Mouse (Mus musculus) small intestine, adult 2 months (tissue): Measurements from ENCODE around the gene Eif2s2. TPM values are rescaled to one million over a fixed set of nuclear protein-coding genes. Genes with fewer than 3 reads are reported as not detected.

Experiments used
- H3K27ac ChIP-seq: fragments of 200-500 bp; 2 replicates; pipeline ENCODE4 v1.5.1; 2012; ENCODE audit warnings: low read depth, low read length, control low read depth, inconsistent platforms; ENCODE audit not compliant: insufficient read depth
- H3K27me3 ChIP-seq: fragments of 200-500 bp; 2 replicates; pipeline ENCODE4 v1.6.1; 2012; ENCODE audit warnings: mild to moderate bottlenecking, moderate library complexity, low read length, inconsistent platforms; ENCODE audit not compliant: control insufficient read depth, insufficient read depth
- H3K36me3 ChIP-seq: fragments of 200-500 bp; 2 replicates; pipeline ENCODE4 v1.6.1; 2012; ENCODE audit warnings: mild to moderate bottlenecking, low read length, control low read depth, inconsistent platforms; ENCODE audit not compliant: control insufficient read depth, insufficient read depth
- H3K4me1 ChIP-seq: fragments of 200-500 bp; 2 replicates; pipeline ENCODE4 v1.6.1; 2012; ENCODE audit warnings: low read length, inconsistent platforms, mixed read lengths; ENCODE audit not compliant: control insufficient read depth, insufficient read depth, insufficient read length
- H3K4me3 ChIP-seq: fragments of 200-500 bp; 2 replicates; pipeline ENCODE4 v1.5.1; 2012; ENCODE audit warnings: low read depth, mild to moderate bottlenecking, control low read depth, inconsistent platforms, low read length, moderate library complexity
- CTCF ChIP-seq: fragments of 200-500 bp; IDR thresholded peaks from 2 replicates; pipeline ENCODE4 v1.5.1; 2012; ENCODE audit warnings: low read depth, mild to moderate bottlenecking, control low read depth, inconsistent platforms, low read length, moderate library complexity, mixed read lengths; ENCODE audit not compliant: insufficient replicate concordance, insufficient read length; ENCODE audit errors: extremely low read depth
- POLR2A ChIP-seq: fragments of 200-500 bp; IDR thresholded peaks from 2 replicates; pipeline ENCODE4 v1.6.1; 2012; ENCODE audit warnings: low read depth, mild to moderate bottlenecking, control low read depth, inconsistent platforms, low read length, moderate library complexity
- WGBS: fragments of 180-500 bp; shearing (Covaris S2); methylation state at CpG from one replicate; pipeline ENCODE4 v1.1.7; 2018; 5-methylcytosine and 5-hydroxymethylcytosine counted together
- polyA plus RNA-seq: library from polyadenylated mRNA; depleted of rRNA; stranded (reverse); fragments of >200 nt; gene quantifications from 2 replicates; pipeline ENCODE4 v1.2.3, GENCODE M21; 2012

Gene Eif2s2
- polyA plus RNA-seq, 1 experiment, result 2.1 TPM

- Histone ChIP-seq H3K27me3 (no peaks in the 10 kb centered on the region), H3K4me3 (no peak overlapping the region), H3K36me3 (peaks cover 39% of the 10 kb centered on the region), H3K27ac (no peak overlapping the region), H3K4me1 (peaks cover 3% of the 10 kb centered on the region; the same call in 1 of the 2 replicates)
- TF ChIP-seq CTCF, result no peak
- no peak for TF ChIP-seq POLR2A
- WGBS, result 86% methylated on average over 2 of the region's 2 CpGs
These were observed 16.1 kb downstream of the Eif2s2 start for GRCm38 (mm10) chr2:154876621-154877020.

GRCm38 (mm10) chr2:154869954-154870641, 22.6 kb downstream of the Eif2s2 start:
- Histone ChIP-seq H3K27ac (no peak overlapping the region), H3K36me3 (peaks cover 61% of the 10 kb centered on the region), H3K4me3 (no peak overlapping the region), H3K4me1 (no peaks in the 10 kb centered on the region), H3K27me3 (no peaks in the 10 kb centered on the region)
- no peak for TF ChIP-seq CTCF
- no peak for TF ChIP-seq POLR2A

- Histone ChIP-seq H3K27ac (no peak overlapping the region), H3K4me1 (no peaks in the 10 kb centered on the region), H3K27me3 (no peaks in the 10 kb centered on the region), H3K4me3 (no peak overlapping the region), H3K36me3 (peaks cover 65% of the 10 kb centered on the region)
- WGBS, result 87% methylated on average over 1 of the region's 1 CpGs
- no peak for TF ChIP-seq CTCF
These were observed 24.6 kb downstream of the Eif2s2 start for GRCm38 (mm10) chr2:154868106-154868505.

GRCm38 (mm10) chr2:154865696-154866095, 27.0 kb downstream of the Eif2s2 start:
- Histone ChIP-seq H3K36me3 (peaks cover 59% of the 10 kb centered on the region), H3K27me3 (no peaks in the 10 kb centered on the region), H3K27ac (no peak overlapping the region), H3K4me1 (no peaks in the 10 kb centered on the region), H3K4me3 (no peak overlapping the region)
- TF ChIP-seq CTCF (no peak), POLR2A (no peak)
- 80% methylated on average over 3 of the region's 3 CpGs for WGBS

- H3K36me3 ChIP-seq, result peaks cover 57% of the 10 kb centered on the region
- TF ChIP-seq CTCF, result no peak
- no peaks in the 10 kb centered on the region for H3K27me3 ChIP-seq
- no peaks in the 10 kb centered on the region for H3K4me1 ChIP-seq
- 90% methylated on average over 13 of the region's 13 CpGs for WGBS
- no peak overlapping the region for H3K27ac ChIP-seq
- H3K4me3 ChIP-seq, result no peak overlapping the region
These were observed 29.1 kb downstream of the Eif2s2 start for GRCm38 (mm10) chr2:154863672-154864071.

GRCm38 (mm10) chr2:154855383-154855782, 37.4 kb downstream of the Eif2s2 start:
- Histone ChIP-seq H3K4me1 (peaks cover 2% of the 10 kb centered on the region; the same call in 1 of the 2 replicates), H3K4me3 (no peak overlapping the region), H3K27me3 (no peaks in the 10 kb centered on the region), H3K36me3 (peaks cover 23% of the 10 kb centered on the region), H3K27ac (no peak overlapping the region)
- TF ChIP-seq CTCF (no peak), POLR2A (no peak)
- WGBS, result 55% methylated on average over 1 of the region's 1 CpGs

GRCm38 (mm10) chr2:154848086-154848485, 44.6 kb downstream of the Eif2s2 start:
- TF ChIP-seq CTCF (no peak), POLR2A (no peak)
- Histone ChIP-seq H3K36me3 (0 out of 2 replicates have a peak, but pooled peaks cover 3% of the 10 kb centered on the region), H3K4me3 (no peak overlapping the region), H3K4me1 (peaks cover 4% of the 10 kb centered on the region; the same call in 1 of the 2 replicates), H3K27ac (no peak overlapping the region), H3K27me3 (no peaks in the 10 kb centered on the region)
